Mouse (Mus musculus) liver (tissue): ENCODE data around the gene Egfem1.

Experiments used
- DNase-seq: peaks from one replicate; pipeline ENCODE4 v3.0.0-alpha.2; 2020; ENCODE audit warnings: mixed read lengths

Egfem1 gene

DNA sequence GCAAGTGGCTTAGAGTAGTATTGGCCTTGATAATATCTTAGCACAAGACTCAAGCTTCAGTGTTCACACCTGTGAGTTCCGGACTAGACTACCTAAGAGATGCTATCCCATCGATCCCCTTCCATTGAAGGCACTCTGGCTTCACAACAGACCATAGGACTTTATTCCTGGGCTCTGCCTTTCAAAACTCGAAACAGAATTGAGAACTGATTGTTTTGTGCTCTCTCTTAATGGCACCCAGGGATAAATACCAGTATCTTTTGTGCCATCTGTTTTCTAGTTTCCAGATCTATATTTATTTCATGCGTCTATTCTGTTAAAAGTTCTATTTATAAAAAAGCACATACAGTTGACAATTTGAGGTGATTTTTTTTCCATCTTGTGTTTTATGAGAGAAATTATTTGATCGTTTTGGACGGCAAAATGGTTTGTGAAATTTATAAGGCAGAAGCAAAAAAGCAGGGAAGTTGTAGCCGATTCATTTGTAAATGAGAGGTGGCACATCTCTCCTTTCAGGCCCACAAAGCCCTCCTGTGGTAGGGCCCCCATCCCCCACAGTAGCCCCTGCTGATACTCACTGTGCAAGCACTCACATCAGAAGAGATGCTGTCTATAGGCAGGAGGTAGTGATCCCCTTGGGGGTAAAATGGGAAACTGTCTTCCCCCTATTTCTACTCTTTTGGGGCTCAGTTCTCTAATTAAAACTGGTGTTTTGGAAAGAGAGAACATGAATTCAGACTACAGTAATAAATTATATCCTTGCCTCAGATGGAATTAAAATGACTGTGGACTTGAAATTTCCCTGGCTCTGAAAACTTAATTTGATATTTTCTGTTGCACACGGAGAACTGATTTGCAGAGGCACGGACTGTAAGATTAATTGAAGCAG lies 53.6 kb downstream of the Egfem1 start:
- no peak for DNase-seq

DNA sequence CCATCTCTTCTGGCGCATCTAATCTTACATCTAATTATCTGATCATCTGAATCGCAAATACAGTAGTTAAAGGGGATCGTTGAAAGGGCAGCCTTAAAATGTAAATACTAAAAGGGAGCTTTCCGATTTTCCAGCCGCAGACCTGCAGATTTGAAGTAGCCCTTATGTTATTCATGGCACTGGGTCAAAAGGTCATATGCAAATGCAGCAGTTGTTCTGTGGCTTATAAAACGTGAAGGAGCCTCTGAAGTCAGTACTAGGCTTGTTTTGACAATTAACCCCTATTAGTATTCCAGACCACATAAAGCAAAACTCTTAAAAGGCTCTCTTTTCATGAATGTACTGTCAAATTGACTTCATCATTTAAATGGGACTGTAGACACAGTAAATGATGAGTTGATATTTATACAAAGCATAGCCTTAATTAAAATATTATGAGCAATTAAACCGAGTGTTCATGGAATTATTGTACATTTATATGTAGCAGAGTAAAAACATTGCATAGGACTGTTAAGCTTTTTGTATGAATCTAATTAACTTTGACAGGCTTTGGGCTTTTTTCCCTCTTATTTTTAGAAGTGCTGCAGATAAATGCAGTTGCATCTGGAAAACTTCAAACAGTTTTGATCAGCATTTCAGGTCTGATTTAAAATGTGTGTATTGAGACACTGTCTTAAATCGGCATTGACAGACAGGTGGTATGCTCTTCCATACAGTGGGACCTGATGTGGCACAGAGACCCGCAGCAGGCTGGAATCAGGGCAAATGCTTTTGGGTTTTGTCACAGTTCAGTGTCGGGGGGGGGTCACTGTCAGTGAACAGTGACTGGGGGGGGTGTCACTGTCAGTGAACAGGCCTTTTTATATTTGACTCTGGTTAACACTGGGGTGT lies 54.5 kb downstream of the Egfem1 start:
- no peak for DNase-seq

DNA sequence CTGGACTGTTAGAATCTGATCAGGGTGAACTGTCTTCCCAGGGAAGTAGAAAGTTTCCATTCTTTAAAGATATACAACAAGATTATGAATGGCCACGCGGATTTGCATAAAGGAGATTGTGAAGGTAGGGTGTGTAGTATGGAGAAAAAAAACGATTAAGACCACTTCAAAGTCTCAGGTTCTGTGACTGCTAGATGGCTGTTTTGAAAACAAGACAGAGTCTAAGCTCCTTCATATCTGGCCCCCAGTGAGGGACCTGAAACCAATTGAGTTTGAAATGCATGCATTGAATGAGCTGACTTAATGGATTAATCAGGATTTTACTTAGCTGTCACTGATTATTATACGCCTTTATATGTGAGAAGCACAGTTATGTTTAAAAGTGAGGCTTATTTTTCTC lies 86.6 kb downstream of the Egfem1 start:
- no peak for DNase-seq

DNA sequence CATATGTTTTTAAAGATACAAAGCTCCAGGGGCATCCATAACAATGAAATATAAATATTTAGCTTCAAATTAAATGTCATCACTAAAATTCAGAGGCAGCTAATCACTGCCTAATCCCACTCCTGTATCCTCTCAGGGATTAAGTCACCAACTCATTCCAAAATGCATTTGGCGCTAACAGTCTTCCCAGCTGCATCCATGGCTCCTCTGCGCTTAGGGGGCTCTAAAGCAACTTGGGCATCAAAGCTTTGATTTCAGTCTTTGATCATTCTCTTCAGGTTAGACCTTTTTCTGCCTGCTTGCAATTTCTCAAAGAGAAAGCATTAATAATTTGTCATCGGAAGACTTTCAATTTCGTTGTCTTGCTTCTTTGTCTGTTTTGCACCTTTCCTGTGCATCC lies 87.2 kb downstream of the Egfem1 start:
- DNase-seq: no peak

DNA sequence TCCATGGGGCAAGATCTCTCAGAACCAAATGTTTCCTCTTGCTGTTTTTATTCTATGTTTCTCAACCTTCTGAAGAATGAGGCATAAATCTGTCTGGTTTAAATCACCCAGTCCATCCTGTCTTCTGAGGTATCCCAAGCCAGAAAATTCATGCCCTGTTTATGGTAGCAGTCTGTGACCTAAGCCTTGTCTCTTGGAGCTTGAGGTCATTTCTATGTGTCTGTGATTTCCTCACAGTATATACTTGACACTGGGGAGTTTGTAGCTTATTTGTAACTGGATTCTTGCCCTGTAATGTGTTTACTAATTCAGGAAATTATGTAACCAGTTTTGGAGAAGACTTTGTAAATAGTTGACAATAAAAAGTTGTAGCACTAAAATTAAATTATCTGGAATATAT lies 95.2 kb downstream of the Egfem1 start:
- DNase-seq: no peak

DNA sequence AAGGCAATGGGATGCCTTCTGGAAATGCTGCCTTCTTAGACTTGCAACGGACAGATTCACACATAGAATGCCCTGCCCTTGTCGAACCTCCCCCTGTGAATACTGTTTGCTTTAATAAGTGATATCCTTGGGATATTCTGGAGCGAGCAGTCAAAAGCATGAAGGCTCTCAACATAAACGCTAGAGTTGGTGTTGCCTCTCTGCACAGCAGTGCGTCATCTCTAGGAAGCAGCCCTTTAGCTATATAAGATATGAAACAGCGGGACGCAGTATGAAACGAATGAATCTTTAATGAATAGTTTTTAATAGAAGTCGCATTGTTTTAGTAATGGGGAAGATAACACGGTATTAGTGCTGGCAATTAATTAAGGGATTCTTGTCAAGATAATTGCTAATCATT lies 101.2 kb downstream of the Egfem1 start:
- DNase-seq: no peak

DNA sequence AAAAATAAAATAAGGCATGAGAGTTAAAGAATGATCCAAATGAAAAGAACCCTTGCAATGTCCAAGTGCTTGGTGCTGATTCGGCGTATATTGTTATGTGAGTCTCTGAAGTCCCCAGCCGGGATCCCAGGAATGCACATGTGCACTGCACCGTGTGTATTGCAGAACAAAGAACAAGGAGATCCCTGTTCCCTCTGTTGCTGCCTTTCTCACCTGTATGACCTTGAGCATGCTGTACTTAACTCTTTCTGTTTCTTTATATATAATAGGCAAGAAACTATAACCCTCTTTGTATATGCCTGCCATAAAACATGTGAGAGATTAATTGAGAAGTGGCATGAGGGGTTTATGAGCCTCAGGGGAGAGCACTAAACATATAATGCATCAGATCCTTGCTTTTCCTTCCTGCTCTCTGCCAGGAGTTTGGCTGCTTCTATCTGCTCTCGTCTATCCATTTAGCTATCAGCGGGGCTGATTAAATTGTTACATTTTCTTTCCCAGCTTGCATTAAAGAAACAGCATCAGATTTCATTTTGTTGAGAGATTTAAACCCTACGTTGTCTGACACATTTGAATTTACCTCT lies 101.9 kb downstream of the Egfem1 start:
- no peak for DNase-seq

DNA sequence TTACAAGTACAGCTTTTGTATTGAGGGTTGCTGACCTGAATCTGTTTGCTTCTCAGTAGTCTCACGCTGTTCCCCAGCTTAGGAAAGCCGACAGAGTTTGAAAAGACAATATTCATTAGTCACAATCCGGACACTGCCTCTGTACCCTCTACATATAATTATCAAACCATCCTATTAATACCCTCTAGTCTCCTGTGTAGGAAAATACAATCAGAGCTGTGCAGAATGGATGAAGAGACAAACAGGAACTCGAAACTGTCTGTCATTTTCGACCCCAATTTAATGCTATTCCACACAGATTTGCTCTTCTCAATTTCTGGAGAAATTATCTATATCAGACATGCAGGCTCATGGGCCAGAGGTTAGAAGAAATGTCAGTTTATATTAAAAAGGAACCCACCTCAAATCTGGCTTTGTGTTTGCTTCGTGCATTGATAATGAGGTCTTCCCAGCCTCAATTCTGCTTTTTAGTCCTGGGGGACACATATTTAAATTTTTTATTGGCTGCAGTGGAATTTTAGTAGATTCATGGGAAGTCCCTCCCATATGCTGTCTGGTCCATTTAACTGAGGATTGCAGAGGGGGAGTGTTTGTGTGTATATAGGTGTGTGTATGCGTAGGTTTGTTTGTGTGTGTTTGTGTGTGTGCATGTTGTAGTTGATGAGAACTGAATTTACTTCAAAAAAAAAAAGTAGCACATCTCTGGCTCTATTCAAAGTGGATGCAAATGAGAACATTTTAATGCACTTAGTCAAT lies 102.8 kb downstream of the Egfem1 start:
- no peak for DNase-seq

DNA sequence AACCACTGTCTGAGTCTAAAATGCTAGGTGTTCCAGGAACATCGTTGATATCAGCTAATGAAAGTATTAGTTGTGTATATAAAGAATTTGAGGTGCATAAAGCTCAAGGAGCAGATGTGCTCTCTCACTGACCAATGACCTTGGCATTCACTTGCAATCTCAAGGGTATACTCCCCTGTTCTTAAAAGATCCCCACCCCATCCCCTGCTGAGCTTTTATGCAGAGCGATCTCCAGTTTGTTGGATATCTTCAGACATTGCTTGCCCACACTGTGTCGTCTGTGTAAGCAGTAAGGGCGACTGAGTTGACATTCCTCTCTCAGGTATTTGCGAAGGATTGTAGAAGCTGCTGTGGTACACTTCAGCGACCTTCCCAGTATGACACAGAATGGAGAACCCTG lies 108.4 kb downstream of the Egfem1 start:
- DNase-seq: no peak

DNA sequence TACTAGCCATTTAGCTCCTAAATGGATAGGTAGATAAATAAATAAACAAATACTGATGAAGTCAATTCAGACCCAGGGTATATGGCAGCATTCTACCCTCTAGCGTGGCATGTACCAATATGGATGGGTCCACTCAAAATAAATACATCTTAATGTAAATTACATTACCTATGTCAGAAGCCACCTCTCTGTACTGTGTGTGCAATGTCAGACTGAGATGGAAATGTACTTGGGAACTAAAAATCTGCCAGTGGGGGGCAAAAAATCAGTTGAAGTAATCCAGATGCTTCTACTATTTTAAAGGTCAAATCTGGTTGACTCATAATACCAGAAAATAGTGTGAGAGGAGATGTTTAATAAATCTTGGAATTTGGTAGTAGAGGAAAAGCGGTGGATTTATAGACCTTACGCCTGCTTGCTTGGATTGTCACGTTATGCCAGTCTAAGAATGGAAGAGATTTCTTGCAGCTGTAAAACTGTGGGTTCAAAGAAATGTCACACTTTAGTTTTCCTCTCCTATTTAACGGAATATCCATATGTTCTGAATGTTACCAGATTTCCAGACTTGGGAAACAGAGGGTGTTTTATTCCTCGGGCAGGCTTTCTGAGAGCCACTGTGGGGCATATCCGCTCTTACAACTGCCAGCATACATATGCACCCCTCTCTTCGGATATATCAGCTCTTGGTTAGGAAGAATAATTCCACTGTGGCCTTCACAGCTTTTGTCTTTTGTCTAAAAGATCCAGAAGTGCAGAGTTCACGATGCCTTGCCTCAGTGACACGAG lies 116.1 kb downstream of the Egfem1 start:
- no peak for DNase-seq

DNA sequence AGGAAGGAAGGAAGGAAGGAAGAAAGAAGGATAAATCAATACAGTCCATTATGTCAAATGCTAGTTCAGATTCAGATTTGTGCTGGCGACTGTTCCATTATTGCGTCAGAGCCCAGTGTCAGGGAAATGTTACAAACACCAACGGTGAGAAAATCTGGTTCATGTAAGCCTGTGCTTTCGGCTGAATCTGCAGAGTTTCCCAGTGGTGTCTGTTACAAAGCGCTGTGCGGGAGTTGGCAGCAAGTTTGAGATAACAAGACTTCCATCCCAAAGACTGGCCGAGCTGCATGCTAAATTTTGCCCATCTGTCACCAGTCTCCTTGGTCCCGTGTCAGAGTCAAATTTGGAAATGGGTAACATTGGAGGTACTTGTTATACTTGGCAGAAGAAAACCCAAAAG lies 118.8 kb downstream of the Egfem1 start:
- DNase-seq: no peak

DNA sequence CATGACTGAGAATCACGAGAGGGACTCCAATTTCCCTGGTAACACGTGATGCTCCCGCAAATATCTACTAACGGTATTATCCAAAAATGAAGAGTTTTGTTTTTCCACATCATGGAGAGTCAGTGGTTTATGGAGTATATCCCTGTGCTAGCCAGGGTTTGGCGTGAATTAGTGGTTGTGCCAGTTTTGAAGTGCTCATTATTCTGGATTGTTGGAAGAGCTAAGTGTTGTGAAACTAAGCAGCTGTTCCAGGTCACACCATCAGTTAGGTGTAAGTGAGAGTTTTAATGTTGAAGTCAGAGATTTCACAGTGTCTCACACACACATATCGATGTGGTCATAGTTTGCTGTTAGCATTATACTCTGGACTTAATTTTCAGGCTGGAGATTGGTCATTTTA lies 120.7 kb downstream of the Egfem1 start:
- DNase-seq: no peak

DNA sequence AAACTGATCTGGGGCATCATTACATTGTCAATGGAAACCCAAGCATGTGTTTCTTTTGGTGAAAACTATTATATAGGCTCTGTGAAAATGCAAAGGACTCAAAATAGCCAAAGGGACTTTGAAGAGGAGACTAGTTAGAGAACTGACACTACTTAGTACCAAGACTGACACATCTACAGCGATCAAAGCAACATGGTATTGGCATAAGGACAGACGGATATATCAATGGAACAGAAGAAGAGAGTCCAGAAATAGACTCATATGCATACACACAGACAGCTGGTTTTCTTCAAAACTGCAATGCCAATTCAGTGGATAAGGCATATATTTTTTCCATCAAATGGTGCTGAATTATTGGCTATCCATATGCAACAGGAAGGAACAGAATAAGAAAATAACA lies 140.6 kb downstream of the Egfem1 start:
- DNase-seq: no peak

DNA sequence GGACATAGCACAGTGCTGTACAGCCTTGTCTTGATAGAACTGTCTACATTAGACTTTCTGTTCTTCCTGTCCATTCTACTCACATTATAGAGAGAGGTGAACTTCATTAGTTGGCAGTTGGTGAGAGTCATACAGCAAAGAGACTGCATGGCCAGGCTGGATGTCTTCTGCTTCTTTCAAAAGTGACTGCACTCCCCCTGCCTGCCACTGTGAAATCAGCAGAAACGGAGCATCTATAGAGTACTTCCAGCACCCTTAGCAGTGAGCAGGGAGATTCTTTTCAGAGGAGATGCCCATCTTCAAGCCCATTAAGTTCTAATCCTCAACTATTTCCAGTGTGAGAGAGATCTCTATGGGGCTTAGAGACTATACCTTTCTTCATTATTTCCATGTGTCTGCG lies 147.9 kb downstream of the Egfem1 start:
- no peak for DNase-seq

DNA sequence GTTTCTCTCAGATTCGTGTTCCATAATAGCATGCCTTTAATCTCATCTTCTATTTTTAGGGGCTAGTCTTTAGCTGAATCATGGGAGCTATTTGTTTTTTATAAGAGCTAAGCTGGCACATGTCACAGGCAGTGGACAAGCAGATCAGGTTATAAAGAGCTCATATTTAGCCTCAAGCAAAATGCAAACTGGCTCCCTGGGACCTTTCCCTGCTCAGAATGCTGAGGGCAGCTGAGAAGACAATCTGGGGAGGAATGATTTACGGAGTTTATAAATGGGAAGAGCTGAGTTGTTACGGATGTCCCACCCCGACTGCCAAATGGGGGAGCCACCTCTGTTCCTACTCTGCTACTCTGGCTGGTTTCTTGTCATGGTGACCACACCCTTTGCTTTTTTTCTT lies 153.7 kb downstream of the Egfem1 start:
- no peak for DNase-seq

DNA sequence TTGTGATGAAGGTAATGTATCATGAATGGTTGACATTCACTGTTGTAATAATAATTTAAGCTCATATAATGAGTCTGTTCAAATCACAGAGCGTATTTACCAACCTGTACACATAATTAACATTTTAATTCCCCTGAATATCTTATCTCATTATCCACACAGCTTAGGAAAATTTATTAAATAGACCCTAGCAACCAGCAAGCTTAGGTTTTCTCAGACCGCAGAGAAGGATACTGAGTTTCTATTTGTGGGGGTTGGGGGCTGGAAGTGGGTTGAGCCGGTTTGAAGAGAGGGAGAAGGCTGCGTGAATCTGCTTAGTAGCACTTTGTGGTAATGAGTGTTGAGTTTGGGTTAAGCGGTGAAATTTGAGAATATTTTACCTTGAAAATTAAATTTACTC lies 154.7 kb downstream of the Egfem1 start:
- no peak for DNase-seq

DNA sequence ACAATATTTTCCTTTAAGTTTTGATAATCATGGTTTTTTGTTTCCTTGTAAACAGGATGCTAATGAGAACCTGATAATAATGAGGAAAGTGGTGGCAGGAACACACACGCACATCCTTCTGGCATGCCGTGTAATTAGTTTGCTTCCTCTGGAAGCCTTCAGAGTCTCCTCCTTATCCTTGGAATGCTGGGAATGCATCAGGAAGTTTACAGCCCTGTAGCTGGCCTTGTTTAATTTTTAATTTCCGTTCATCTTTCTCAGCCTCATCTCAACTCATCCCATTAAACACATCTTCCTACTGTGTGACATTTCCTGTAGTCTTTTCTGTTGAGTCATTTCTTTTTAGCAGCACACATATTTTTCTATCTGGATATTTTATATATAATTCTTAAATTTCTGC lies 161.8 kb downstream of the Egfem1 start:
- no peak for DNase-seq

DNA sequence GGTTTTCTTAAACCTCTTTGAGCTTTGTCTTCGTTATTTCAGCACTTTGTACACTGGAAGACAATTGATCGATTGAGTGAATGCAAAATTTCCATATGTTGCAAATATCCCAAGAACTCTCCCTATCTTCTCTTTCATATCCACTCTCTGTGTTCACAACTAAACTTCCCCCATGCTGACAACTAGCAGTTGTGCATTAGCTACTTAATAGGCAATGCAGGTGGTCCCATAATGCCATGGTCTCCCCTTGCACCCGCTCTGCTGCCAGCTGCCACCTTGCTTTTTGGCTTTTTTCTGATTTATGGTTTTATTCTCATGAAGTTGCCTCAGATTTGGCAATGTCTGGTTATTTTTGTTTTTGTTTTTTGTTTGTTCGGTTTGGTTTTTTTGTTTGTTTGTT lies 209.8 kb downstream of the Egfem1 start:
- no peak for DNase-seq

DNA sequence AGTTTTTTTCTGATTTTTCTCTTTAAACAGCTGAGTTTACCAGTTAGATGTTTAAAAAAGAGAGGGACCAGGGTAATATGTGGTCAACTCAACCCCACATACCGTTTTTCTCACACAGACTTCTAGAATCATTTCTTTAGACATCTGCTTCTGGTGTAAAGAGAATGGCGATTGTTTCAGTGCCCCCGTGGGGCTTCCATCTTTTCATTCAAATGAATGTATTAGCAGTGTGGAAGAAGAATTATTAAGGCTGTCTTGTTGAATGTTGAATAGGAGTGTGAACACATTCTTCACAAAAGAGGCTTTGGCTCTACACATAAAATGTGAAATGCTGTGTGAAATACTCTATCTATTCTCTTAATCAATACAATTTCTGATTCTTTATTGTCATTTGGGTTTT lies 210.4 kb downstream of the Egfem1 start:
- DNase-seq: no peak

DNA sequence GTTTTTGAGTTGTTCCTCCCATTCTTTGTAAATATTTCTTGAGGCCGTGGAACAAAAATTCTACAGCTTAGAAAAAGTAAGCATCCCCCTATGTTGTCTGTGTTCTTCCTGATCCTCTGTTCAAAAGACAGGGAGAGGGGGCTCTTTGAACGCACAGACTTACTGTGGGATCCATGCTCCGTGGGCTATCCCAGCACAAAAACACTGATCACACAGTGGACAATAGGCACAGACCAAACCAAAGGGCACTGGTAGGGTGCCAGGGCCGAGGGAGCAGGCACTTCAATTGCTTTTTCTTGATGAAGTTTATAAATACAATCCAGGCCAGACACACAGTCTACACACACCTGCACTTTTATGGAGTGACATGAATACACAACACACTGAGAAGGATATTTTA lies 211.4 kb downstream of the Egfem1 start:
- DNase-seq: no peak

DNA sequence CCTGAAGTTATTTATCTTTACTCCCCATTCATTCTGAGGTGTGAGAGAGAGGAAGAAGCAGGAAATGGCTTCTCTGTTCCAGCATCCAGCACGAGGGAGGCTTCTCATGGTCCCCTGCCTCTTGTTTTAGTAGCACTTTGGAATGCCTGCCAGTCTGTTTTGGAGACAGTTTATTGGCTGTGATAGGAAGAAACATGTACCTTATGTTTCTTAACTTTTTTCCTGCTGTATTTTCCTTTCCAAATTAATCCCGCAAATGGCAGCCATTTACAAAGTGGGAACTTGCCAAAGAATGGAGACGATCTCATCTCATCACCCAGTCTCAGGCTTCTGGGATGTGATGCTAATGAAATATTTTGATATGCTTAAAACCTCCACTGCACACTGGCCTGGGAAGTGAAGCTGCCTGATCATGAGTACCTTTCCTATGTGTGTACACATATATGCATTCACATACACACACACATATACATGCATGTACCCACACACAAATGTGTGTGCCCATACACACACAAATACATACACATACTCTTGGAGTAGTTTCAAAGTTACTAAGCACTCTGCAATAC lies 260.5 kb downstream of the Egfem1 start:
- no peak for DNase-seq

DNA sequence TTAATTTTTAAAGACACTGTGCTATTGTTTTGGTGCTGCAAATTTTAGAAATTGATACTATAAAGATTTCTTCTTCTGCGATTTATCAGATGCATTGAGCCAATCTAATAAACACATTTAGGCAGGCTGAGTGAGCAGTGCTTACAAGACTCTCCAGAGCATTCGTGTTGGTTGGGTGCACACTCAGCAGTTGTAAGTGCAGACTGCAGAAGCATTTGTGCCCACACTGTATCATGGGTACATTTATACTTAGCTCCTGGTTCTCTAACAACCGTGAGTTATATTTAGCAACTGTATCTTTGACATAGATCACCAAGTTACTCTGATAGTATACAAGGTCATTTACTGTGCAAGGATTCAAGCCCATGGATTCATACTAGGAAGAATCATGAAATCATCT lies 264.0 kb downstream of the Egfem1 start:
- no peak for DNase-seq
